Mouse (Mus musculus) hindbrain, embryonic 10.5 days (tissue): ENCODE data around the gene Rdm1. TPM values are rescaled to one million over a fixed set of nuclear protein-coding genes. Genes with fewer than 3 reads are reported as not detected.
"Not testable (repeated sequence)": the region's sequence is repeated elsewhere in the genome, so short reads cannot be mapped to it uniquely, and the experiment has no call there.

Source experiments
- DNase-seq: peaks from one replicate; pipeline ENCODE4 v3.0.0-alpha.2; 2017; ENCODE audit warnings: low spot score
- H3K27ac ChIP-seq: fragments of 300-500 bp; sonication (generic); 2 replicates; pipeline ENCODE4 v1.5.1; 2016; ENCODE audit warnings: mild to moderate bottlenecking, moderate library complexity
- H3K27me3 ChIP-seq: fragments of 300-500 bp; sonication (generic); 2 replicates; pipeline ENCODE4 v1.6.1; 2016; ENCODE audit warnings: mild to moderate bottlenecking; ENCODE audit not compliant: poor library complexity, insufficient read depth, severe bottlenecking
- H3K36me3 ChIP-seq: fragments of 300-500 bp; sonication (generic); 2 replicates; pipeline ENCODE4 v1.6.1; 2016; ENCODE audit warnings: mild to moderate bottlenecking, moderate library complexity
- H3K4me1 ChIP-seq: fragments of 300-500 bp; sonication (generic); replicated peaks from 2 replicates; pipeline ENCODE4 v1.6.1; 2016; ENCODE audit warnings: mild to moderate bottlenecking
- H3K4me3 ChIP-seq: fragments of 300-500 bp; sonication (generic); 2 replicates; pipeline ENCODE4 v1.5.1; 2016; ENCODE audit warnings: mild to moderate bottlenecking, moderate library complexity
- H3K9me3 ChIP-seq: fragments of 300-500 bp; sonication (generic); 2 replicates; pipeline ENCODE4 v1.6.1; 2016; ENCODE audit warnings: mild to moderate bottlenecking, moderate library complexity
- WGBS: fragments of 180-500 bp; shearing (Covaris S2); methylation state at CpG from one replicate; pipeline ENCODE4 v1.1.7; 2016; 5-methylcytosine and 5-hydroxymethylcytosine counted together
- polyA plus RNA-seq: library from polyadenylated mRNA; unstranded; fragments of >200 nt; fragmentation: Nextera tagmentation; extraction: Ambion mirVana; gene quantifications from 2 replicates; pipeline ENCODE4 v1.2.1, GENCODE M21; 2016

The Rdm1 gene
- polyA plus RNA-seq, 1 experiment from 2014 or later = 39.4 TPM

DNA sequence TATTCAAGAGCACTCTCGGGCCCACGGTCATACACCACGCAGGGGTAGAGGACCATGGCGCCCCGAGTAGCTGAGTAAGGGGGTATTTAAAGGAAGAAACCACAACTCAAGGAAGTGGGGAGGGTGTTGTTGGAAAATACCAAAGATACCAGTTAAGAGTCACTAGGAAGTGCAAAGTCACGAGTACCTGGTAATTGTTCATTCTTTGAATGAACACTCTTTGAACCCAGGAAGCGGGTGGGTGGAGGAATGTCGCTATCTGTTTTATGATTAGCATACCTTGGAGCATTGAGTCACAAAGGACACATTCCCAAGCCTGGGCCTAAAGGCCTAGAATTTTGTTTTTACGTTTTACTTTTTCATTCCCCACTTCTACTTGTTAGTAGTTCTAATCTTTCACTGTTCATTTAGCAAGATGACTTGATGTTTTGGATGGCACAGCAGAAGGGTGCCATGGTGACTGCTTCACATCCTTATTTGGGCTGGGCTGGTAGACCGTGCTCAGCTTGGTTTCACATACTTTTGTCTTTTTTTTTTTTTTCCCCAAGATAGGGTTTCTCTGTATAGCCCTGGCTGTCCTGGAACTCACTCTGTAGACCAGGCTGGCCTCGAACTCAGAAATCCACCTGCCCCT lies 6.9 kb upstream of the Rdm1 start:
- H3K9me3 ChIP-seq, H3K27ac ChIP-seq, DNase-seq, H3K4me3 ChIP-seq, H3K27me3 ChIP-seq, H3K36me3 ChIP-seq: not testable (repeated sequence)
- 90% methylated on average over 11 of the region's 11 CpGs for WGBS
- peaks cover 21% of the 10 kb centered on the region for H3K4me1 ChIP-seq

DNA sequence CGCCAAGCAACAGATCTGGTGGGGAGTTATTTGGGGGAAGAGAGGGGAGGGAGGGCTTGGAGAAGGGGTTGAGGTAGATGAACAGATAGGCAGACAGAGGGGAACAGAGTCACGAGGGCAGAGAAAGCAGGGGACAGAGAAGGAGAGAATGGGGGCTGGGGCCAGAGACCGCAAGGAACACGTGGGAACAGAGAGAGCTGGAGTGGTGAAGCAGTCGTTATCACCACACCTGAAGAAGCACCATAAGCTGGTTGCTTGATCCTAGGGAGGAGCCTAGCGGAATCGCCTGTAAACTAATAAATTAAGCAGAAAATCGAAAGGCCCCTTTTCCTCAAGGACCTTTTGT lies 373 bp upstream of the Rdm1 start:
- Histone ChIP-seq H3K27me3 (no peaks in the 10 kb centered on the region), H3K4me1 (peaks cover 20% of the 10 kb centered on the region), H3K36me3 (no peaks in the 10 kb centered on the region), H3K9me3 (no peaks in the 10 kb centered on the region), H3K4me3 (peak overlapping the region; percentile 49), H3K27ac (peak overlapping the region; percentile 98)
- WGBS = 5% methylated on average over 8 of the region's 8 CpGs
- no peak for DNase-seq

DNA sequence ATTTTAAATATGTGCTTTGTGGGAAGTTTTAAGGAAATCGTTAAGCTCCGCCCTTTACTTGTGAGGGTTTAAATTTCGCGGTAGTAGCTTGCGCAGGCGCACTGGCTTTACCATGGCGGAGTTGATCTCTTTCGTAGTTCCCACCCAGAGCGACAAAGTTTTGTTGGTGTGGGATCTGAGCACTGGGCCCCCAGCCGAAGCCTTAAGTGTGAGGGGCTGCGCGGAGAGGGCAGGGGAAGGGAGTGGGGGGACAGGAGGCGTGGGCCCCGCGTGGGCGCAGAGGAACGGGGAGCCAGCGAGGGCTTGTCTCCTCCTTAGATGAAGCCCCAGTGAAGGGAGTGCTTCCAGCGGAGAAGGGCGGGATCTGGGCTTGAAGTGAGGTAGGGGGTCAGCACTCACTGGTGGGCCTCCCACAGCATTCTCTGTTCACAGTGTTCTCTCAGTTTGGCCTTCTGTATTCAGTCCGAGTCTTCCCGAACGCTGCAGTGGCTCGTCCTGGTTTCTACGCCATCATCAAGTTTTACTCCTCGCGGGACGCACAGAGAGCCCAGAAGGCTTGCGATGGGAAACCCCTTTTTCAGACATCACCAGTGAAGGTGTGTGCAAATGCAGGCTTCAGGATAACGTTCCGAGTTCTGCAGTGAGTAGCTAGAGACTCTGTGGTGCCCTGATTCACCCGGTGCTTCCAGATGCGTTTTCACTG lies 1.0 kb downstream of the Rdm1 start:
- under 1% methylated on average over 33 of the region's 33 CpGs for WGBS
- H3K4me3 ChIP-seq = peak overlapping the region; percentile 60
- peaks cover 20% of the 10 kb centered on the region for H3K4me1 ChIP-seq
- peaks cover 2% of the 10 kb centered on the region for H3K36me3 ChIP-seq
- peak overlapping the region; percentile 96 for H3K27ac ChIP-seq
- no peaks in the 10 kb centered on the region for H3K9me3 ChIP-seq
- no peaks in the 10 kb centered on the region for H3K27me3 ChIP-seq
- peak; percentile 93 for DNase-seq

DNA sequence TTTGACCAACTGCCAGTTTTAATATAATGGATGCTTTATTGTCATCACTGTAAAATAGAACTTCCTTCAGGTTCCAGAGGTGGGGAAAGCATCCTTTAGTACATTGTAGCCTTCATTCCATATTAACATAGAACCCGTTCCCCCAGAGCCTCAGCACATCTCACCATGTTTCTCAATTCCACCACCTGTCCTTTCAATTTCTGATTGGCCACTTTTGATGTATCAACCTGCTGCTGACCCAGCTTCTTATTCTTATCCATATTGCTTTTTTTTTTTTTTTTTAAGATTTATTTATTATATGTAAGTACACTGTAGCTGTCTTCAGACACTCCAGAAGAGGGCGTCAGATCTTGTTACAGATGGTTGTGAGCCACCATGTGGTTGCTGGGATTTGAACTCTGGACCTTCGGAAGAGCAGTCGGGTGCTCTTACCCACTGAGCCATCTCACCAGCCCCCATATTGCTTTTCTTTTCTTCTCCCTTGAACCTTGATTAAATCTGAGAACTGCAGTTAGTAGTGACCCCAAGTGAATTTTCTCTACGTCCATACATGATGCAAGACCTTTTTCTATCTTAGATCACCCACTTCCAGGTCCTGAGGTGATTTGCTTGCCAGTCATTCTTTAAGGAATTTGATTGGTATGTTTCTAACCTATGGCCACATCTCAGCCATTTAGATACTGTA lies 1.9 kb downstream of the Rdm1 start:
- H3K9me3 ChIP-seq, H3K27me3 ChIP-seq, DNase-seq: not testable (repeated sequence)
- H3K4me1 ChIP-seq = peaks cover 20% of the 10 kb centered on the region
- H3K27ac ChIP-seq = peak overlapping the region; percentile 96; the same call in 1 of the 2 replicates
- peak overlapping the region; percentile 60 for H3K4me3 ChIP-seq
- WGBS = 67% methylated on average over 5 of the region's 5 CpGs
- H3K36me3 ChIP-seq = peaks cover 10% of the 10 kb centered on the region

DNA sequence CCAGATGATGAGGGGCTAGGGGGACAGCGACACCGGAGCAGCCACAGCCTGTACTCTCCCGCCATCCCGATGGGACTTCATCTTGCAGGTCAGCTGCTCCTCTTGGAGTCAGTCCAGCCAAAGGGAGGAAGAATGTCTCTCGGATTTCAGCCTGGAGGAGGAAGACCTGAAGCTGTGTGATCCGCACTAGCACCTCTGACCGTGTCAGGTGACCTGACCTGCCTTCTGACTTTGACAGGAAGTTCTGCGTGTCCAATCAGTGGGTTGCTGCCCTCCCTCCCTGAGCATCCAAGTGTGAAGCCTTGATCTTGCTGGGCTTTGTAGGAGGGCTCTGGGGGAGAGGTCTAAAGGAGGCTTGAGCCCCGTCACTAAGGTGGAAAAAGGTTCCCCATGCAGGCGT lies 8.7 kb downstream of the Rdm1 start:
- H3K36me3 ChIP-seq = peaks cover 33% of the 10 kb centered on the region
- peaks cover 5% of the 10 kb centered on the region; the same call in 1 of the 2 replicates for H3K4me1 ChIP-seq
- 72% methylated on average over 10 of the region's 10 CpGs for WGBS
- H3K27ac ChIP-seq = no peak overlapping the region
- H3K9me3 ChIP-seq = no peaks in the 10 kb centered on the region
- no peak overlapping the region for H3K4me3 ChIP-seq
- H3K27me3 ChIP-seq = no peaks in the 10 kb centered on the region
- no peak for DNase-seq

DNA sequence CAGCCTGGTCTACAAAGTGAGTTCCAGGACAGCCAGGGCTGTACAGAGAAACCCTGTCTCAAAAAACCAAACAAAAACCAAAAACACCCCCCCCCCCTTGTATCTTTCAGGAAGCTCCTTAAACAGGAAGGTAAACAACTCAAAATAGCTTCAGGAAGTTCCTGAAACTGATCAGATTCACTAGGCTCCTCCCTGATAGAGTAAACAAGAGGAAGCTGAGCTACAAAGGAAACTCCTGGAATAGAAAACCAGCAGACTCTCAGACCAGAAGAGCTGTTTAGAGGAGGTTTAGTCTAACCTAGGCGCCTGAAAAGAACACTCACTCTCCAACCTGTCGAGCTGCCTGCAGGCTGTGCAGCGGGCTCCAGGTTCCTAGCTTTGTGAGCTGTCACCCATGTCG lies 12.8 kb downstream of the Rdm1 start:
- Histone ChIP-seq H3K4me3 (no peak overlapping the region), H3K27me3 (no peaks in the 10 kb centered on the region), H3K4me1 (peaks cover 13% of the 10 kb centered on the region; the same call in 1 of the 2 replicates), H3K27ac (no peak overlapping the region), H3K9me3 (no peaks in the 10 kb centered on the region), H3K36me3 (peaks cover 17% of the 10 kb centered on the region)
- WGBS = 88% methylated on average over 4 of the region's 4 CpGs
- DNase-seq = no peak

DNA sequence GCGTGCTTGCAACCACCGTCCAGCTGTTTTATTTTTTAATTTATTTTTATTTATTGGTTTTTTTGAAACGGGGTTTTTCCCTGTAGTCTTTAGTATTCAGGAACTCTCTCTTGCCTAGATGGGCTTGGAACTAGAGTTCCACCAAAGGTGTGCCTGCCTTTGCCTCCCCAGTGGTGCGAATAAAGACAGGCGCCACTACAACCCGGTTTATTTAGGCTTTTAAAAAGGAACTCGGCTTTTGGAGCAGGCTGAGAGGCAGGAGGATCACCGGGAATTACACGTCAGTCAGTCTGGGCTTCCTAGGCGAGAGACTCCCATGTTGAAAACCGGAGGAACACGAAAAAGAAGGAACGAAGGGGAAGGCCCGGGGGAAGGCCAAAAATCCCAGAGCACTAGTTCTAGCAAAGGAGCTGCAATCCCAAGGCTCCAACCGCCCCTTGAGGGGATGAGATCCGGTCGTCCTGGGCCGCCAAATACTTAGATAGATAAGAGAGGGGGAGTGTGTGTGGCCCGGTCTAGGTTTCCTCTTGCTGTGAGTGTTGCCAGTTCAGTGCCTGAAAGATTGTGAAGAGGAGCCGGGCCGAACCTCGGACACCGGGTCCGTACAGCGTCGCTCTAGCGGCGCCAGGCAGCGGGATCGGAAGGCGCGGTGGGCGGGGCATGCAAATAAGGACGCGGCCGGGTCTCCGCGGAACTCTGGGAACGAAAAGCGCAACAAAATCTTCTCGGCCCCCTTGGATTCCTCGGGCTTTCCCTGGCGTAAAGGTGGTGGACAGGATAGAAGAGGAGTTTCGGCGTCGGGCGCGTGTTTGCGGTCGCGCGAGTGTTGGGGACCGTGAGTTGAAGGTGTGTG lies 14.1 kb downstream of the Rdm1 start:
- WGBS = 6% methylated on average over 53 of the region's 53 CpGs
- peak overlapping the region; percentile 44 for H3K4me3 ChIP-seq
- peak; percentile 79 for DNase-seq
- not testable (repeated sequence) for H3K27me3 ChIP-seq, H3K36me3 ChIP-seq, H3K9me3 ChIP-seq
- H3K27ac ChIP-seq = peak overlapping the region; percentile 88
- peaks cover 10% of the 10 kb centered on the region; the same call in 1 of the 2 replicates for H3K4me1 ChIP-seq

DNA sequence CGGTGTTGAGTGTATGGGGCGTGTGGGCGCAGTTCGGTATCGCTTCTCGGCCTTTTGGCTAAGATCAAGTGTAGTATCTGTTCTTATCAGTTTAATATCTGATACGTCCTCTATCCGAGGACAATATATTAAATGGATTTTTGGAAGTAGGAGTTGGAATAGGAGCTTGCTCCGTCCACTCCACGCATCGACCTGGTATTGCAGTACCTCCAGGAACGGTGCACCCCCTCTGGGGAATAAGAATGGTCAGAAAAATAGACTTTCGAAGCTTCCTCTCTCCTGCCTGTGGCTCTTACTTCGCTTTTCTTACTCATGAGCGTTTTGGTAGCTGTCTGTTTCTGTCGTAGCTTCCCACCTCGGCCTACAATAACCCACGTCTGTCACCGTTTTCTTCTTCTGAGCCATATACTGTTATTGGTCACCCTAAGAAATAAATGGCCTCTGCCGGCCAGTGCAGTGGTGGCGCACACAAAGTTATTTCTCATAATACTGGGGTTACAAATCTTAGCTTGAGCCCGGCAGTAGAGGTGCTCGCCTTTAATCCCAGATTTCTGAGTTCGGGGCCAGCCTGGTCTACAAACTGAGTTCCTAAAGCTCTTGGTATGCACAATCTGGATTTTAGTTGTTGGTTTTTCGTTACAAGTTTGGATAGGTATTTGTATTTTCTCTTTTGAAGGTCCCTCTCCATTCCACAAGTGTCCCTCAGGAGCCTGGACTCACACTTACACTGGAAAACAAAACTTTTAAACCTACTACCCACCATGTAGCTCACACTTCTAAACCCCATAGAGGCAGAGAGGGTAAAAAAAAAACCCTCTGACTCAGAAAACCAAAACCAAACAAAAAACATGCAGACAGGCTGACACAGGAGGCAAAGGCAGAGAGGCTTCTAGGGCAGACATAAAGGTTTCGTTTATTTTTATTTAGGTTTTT lies 15.0 kb downstream of the Rdm1 start:
- peak overlapping the region; percentile 88 for H3K27ac ChIP-seq

DNA sequence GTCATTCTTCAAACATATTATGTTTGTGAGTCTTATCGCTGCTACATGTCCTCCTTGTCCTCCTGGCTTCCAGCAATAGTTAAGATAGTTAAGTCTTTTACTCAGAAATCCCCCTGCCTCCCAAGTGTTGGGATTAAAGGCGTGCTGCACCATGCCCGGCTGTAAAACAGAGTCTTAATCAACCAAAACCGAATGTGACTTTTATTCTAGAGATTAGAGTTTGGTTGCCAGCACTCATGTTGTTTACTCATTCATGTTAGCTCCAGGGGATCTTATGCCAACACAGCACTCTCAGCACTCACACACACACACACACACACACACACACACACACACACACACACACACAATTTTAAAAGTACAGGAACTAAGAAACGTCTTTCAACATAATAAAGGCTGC lies 15.9 kb downstream of the Rdm1 start:
- DNase-seq = no peak
- H3K36me3 ChIP-seq = no peaks in the 10 kb centered on the region
- 60% methylated on average over 5 of the region's 5 CpGs for WGBS
- peaks cover 14% of the 10 kb centered on the region for H3K4me1 ChIP-seq
- H3K9me3 ChIP-seq = no peaks in the 10 kb centered on the region
- no peak overlapping the region for H3K4me3 ChIP-seq
- H3K27me3 ChIP-seq = no peaks in the 10 kb centered on the region
- H3K27ac ChIP-seq = no peak overlapping the region

More for the DNA sequence above, 15.0 kb downstream of the Rdm1 start:
- not testable (repeated sequence) for H3K9me3 ChIP-seq, H3K27me3 ChIP-seq, H3K36me3 ChIP-seq, H3K4me3 ChIP-seq
- DNase-seq = peak; percentile 73
- WGBS = 6% methylated on average over 15 of the region's 26 CpGs
- peaks cover 14% of the 10 kb centered on the region for H3K4me1 ChIP-seq

DNA sequence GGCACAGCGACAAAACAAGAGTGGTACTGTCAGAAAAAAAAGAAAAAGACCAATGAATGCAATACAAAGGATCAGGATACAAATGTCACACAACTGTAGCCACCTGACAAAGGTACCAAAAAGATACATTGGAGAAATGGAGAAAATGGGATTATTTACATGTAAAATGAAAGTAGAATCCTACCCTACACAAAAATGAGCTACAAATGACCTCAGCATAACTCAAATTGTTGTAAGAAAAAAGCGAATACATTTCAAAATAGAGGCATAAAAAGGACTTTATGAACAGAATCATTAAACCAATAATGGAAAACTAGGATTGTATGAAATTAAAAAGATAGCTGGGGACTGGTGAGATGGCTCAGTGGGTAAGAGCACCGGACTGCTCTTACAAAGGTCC lies 17.6 kb downstream of the Rdm1 start:
- no peaks in the 10 kb centered on the region for H3K36me3 ChIP-seq
- H3K27ac ChIP-seq = no peak overlapping the region
- H3K4me3 ChIP-seq = no peak overlapping the region
- no peak for DNase-seq
- 65% methylated on average over 3 of the region's 3 CpGs for WGBS
- peaks cover 14% of the 10 kb centered on the region for H3K4me1 ChIP-seq
- H3K27me3 ChIP-seq = no peaks in the 10 kb centered on the region
- H3K9me3 ChIP-seq = 0 out of 2 replicates have a peak, but pooled peaks cover 5% of the 10 kb centered on the region

DNA sequence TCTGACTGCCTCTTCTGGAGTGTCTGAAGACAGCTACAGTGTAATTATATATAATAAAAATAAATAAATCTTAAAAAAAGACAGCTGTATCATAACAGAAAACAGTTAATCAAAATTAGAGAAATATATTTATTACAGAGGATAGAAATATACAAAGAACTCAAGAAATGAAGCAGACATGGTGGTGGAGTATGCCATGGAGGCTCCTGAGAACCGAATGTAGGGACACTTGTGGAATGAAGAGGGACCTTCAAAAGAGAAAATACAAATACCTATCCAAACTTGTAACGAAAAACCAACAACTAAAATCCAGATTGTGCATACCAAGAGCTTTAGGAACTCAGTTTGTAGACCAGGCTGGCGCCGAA lies 18.0 kb downstream of the Rdm1 start:
- not testable (repeated sequence) for H3K36me3 ChIP-seq, DNase-seq, H3K27ac ChIP-seq, H3K4me3 ChIP-seq, H3K9me3 ChIP-seq, H3K27me3 ChIP-seq
- peaks cover 14% of the 10 kb centered on the region for H3K4me1 ChIP-seq
- 3% methylated on average over 4 of the region's 4 CpGs for WGBS
